Mouse (Mus musculus) bone marrow, adult 2 months (tissue): ENCODE measurements around the gene Btc.

Experiments
- CTCF ChIP-seq: fragments of 200-500 bp; IDR thresholded peaks from 2 replicates; pipeline ENCODE4 v1.5.1; 2011; ENCODE audit warnings: low read length, control low read depth; ENCODE audit not compliant: control insufficient read depth, insufficient read depth
- POLR2A ChIP-seq: fragments of 200-500 bp; IDR thresholded peaks from 2 replicates; pipeline ENCODE4 v1.6.1; 2011; ENCODE audit warnings: low read depth, mild to moderate bottlenecking, control low read depth, low read length, borderline replicate concordance; ENCODE audit not compliant: control insufficient read depth

DNA sequence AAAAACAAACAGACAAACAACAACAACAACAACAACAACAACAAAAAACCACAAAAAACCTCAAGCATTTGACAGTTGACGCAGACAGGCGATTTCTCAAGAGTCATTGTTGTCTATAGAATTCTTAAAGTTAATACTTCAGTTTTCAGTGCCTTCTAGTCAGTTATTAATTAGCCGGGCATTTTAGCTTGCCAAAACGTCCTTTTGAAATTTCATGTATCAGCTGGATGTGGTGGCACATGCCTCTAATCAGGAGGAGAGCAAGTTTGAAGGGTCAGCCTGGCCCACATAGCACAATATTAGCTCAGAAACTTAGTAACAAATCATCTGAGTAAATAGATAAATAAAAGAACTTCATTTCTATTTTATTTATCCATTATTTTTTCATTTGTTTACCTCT, 487 bp upstream of the Btc start:
- no peak for TF ChIP-seq CTCF
- no peak for TF ChIP-seq POLR2A
